Mouse (Mus musculus): ENCODE results near the gene Kcnq1. TPM values are rescaled to one million over a fixed set of nuclear protein-coding genes. Genes with fewer than 3 reads are reported as not detected.

Kcnq1 gene
- polyA plus RNA-seq (2014; fragmentation: Illumina TruSeq; extraction: RNeasy Lipid Tissue Mini Kit (QIAGEN cat#74804); ENCODE audit: low read depth, low replicate concordance) = 19.1 TPM

GRCm38 (mm10) chr7:143106062-143106461 lies at the start of gene Kcnq1:
Gene Kcnq1, plus strand, starts transcription at chr7:143106362.

GRCm38 (mm10) chr7:143068882-143069591 lies 37.1 kb upstream of the Kcnq1 start, which contains the start of gene Tssc4:
Gene Tssc4, plus strand, starts transcription at chr7:143069249.

GRCm38 (mm10) chr7:143094592-143095553 lies 11.3 kb upstream of the Kcnq1 start, which contains the start of gene Trpm5:
Gene Trpm5, minus strand, starts transcription at chr7:143094642.

GRCm38 (mm10) chr7:143460874-143461273 lies 354.7 kb downstream of the Kcnq1 start, which contains the start of gene Cdkn1c:
Gene Cdkn1c, minus strand, starts transcription at chr7:143461050.

GRCm38 (mm10) chr7:143473347-143474101 lies 367.4 kb downstream of the Kcnq1 start, which contains the start of gene Slc22a18:
Gene Slc22a18, plus strand, starts transcription at chr7:143473736.

Other genes starting within 250 kb of the Kcnq1 start
- 0.42 TPM for gene Th, start 175.2 kb upstream of the Kcnq1 start, polyA plus RNA-seq (2014; fragmentation: Illumina TruSeq; extraction: RNeasy Lipid Tissue Mini Kit (QIAGEN cat#74804); ENCODE audit: low read depth, low replicate concordance)
- gene Ascl2, start 137.1 kb upstream of the Kcnq1 start, polyA plus RNA-seq (2014; fragmentation: Illumina TruSeq; extraction: RNeasy Lipid Tissue Mini Kit (QIAGEN cat#74804); ENCODE audit: low read depth, low replicate concordance) = 1.1 TPM
- 3.1 TPM for gene Tspan32, start 101.3 kb upstream of the Kcnq1 start, polyA plus RNA-seq (2014; fragmentation: Illumina TruSeq; extraction: RNeasy Lipid Tissue Mini Kit (QIAGEN cat#74804); ENCODE audit: low read depth, low replicate concordance)
- 503 TPM for gene Cd81, start 53.6 kb upstream of the Kcnq1 start, polyA plus RNA-seq (2014; fragmentation: Illumina TruSeq; extraction: RNeasy Lipid Tissue Mini Kit (QIAGEN cat#74804); ENCODE audit: low read depth, low replicate concordance)
- 32.0 TPM for gene Tssc4, start 37.1 kb upstream of the Kcnq1 start, polyA plus RNA-seq (2014; fragmentation: Illumina TruSeq; extraction: RNeasy Lipid Tissue Mini Kit (QIAGEN cat#74804); ENCODE audit: low read depth, low replicate concordance)
- gene Trpm5, start 11.7 kb upstream of the Kcnq1 start, polyA plus RNA-seq (2014; fragmentation: Illumina TruSeq; extraction: RNeasy Lipid Tissue Mini Kit (QIAGEN cat#74804); ENCODE audit: low read depth, low replicate concordance) = 0.21 TPM